Mouse (Mus musculus): ENCODE results near the gene Atoh8.

DNA sequence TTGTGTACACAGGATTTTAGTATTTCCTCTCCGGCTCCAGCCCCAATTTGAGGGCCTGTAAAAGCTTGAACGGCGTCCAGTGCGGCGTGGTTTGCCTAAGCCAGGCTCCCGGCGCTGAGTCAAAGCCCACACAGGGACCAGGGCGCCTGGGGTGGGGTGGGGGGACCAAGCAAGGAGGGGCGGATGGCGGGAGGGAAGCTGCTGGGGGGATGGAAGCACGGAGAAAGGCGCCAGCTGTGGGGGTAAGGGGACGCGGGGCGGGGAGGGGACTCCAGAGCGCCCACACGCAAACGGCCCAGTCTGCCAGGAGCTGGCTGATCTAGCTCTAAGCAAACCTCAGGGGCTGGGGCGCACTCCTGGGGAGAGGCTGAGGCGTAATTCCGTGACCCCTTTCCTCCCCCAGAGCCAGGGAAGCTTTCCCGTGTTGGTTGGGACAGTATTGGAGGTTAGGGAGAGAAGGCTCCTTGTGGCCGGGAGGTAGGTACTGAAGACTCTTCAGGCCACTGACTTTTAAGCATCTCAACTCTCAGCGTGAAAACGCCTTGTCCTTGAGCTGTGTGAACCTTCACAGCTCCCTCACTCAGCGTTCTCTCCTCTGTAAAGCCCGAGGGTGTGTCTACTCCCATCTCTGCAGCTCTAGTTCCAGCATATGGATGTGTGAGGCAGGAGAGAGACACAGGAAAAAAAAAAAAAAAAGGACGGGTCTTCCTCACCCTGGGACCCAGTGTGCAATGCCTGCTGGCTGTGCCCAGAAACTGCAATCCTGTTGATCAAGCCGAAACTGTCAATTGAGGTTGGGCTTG, 46.1 kb downstream of the Atoh8 start:
- TF ChIP-seq POLR2A (IDR thresholded peaks at IDR 0.05; ENCODE audit: low read depth, low read length) (no peak), CTCF (IDR thresholded peaks at IDR 0.05; ENCODE audit: extremely low read depth, insufficient read length, insufficient replicate concordance, low read depth, low read length) (no peak)
